Mouse (Mus musculus): ENCODE data around the gene Mospd3. TPM values are rescaled to one million over a fixed set of nuclear protein-coding genes. Genes with fewer than 3 reads are reported as not detected.

Gene Mospd3
- polyA plus RNA-seq, 1 experiment from 2014 or later = 39.3 TPM

- Histone ChIP-seq H3K27ac (no peak overlapping the region), H3K36me3 (ENCODE audit: insufficient read depth, low read length) (peaks cover 18% of the 10 kb centered on the region; the same call in 1 of the 2 replicates), H3K9ac (ENCODE audit: low read depth, low read length) (0 out of 2 replicates have a peak overlapping the region, but pooled peaks have one; percentile 27), H3K9me3 (replicated peaks; ENCODE audit: low read length) (no peaks in the 10 kb centered on the region), H3K4me2 (ENCODE audit: low read length) (peak overlapping the region; percentile 59), H3K27me3 (ENCODE audit: insufficient read depth, low read length) (no peaks in the 10 kb centered on the region), H3K4me1 (replicated peaks; ENCODE audit: insufficient read depth, low read length) (peaks cover 28% of the 10 kb centered on the region; the same call in 1 of the 2 replicates), H3K4me3 (replicated peaks; ENCODE audit: low read depth, low read length) (peak overlapping the region; percentile 21; the same call in 1 of the 2 replicates)
- WGBS = 2% methylated on average over 44 of the region's 44 CpGs
- no peak for ATAC-seq (replicated peaks; ENCODE audit: low FRiP score, low read depth)
- TF ChIP-seq CTCF (IDR thresholded peaks at IDR 0.05; ENCODE audit: low read depth) = no peak
- DNase-seq (ENCODE audit: low spot score) = no peak
Measured at GRCm38 (mm10) chr5:137645091-137645651, 44.3 kb upstream of the Mospd3 start.

GRCm38 (mm10) chr5:137644484-137644883 is 43.6 kb upstream of the Mospd3 start:
- H3K27me3 ChIP-seq (ENCODE audit: insufficient read depth, low read length) = no peaks in the 10 kb centered on the region
- no peak overlapping the region for H3K9ac ChIP-seq (ENCODE audit: low read depth, low read length)
- H3K4me1 ChIP-seq (replicated peaks; ENCODE audit: insufficient read depth, low read length) = peaks cover 26% of the 10 kb centered on the region; the same call in 1 of the 2 replicates
- ATAC-seq (replicated peaks; ENCODE audit: low FRiP score, low read depth) (no peak), DNase-seq (ENCODE audit: low spot score) (no peak)
- no peak overlapping the region for H3K4me3 ChIP-seq (replicated peaks; ENCODE audit: low read depth, low read length)
- H3K36me3 ChIP-seq (ENCODE audit: insufficient read depth, low read length) = peaks cover 24% of the 10 kb centered on the region
- WGBS = 48% methylated on average over 19 of the region's 19 CpGs
- H3K9me3 ChIP-seq (replicated peaks; ENCODE audit: low read length) = no peaks in the 10 kb centered on the region
- no peak for TF ChIP-seq CTCF (IDR thresholded peaks at IDR 0.05; ENCODE audit: low read depth)
- no peak overlapping the region for H3K27ac ChIP-seq
- H3K4me2 ChIP-seq (ENCODE audit: low read length) = 0 out of 2 replicates have a peak overlapping the region, but pooled peaks have one; percentile 59

- WGBS = 39% methylated on average over 4 of the region's 4 CpGs
- no peak for ATAC-seq (replicated peaks; ENCODE audit: low FRiP score, low read depth)
- DNase-seq (ENCODE audit: low spot score) = no peak
- Histone ChIP-seq H3K36me3 (ENCODE audit: insufficient read depth, low read length) (peaks cover 40% of the 10 kb centered on the region), H3K9ac (ENCODE audit: low read depth, low read length) (no peak overlapping the region), H3K27me3 (ENCODE audit: insufficient read depth, low read length) (no peaks in the 10 kb centered on the region), H3K27ac (no peak overlapping the region), H3K4me2 (ENCODE audit: low read length) (no peak overlapping the region), H3K4me1 (replicated peaks; ENCODE audit: insufficient read depth, low read length) (peaks cover 12% of the 10 kb centered on the region; the same call in 1 of the 2 replicates), H3K4me3 (replicated peaks; ENCODE audit: low read depth, low read length) (no peak overlapping the region), H3K9me3 (replicated peaks; ENCODE audit: low read length) (no peaks in the 10 kb centered on the region)
- TF ChIP-seq CTCF (IDR thresholded peaks at IDR 0.05; ENCODE audit: low read depth) = no peak
Measured at GRCm38 (mm10) chr5:137642886-137643285, 42.0 kb upstream of the Mospd3 start.

GRCm38 (mm10) chr5:137641054-137641453 is 40.2 kb upstream of the Mospd3 start, which contains the start of gene Sap25:
Sap25 (plus strand) TSS chr5:137641334.
- Histone ChIP-seq H3K4me3 (replicated peaks; ENCODE audit: low read depth, low read length) (no peak within 1 kb of the TSS), H3K9ac (ENCODE audit: low read depth, low read length) (no peak within 1 kb of the TSS), H3K9me3 (replicated peaks; ENCODE audit: low read length) (no peaks in the 10 kb centered on the region), H3K4me1 (replicated peaks; ENCODE audit: insufficient read depth, low read length) (peaks cover 10% of the 10 kb centered on the region; the same call in 1 of the 2 replicates), H3K27me3 (ENCODE audit: insufficient read depth, low read length) (no peaks in the 10 kb centered on the region), H3K36me3 (ENCODE audit: insufficient read depth, low read length) (peaks cover 58% of the 10 kb centered on the region), H3K27ac (no peak within 1 kb of the TSS), H3K4me2 (ENCODE audit: low read length) (no peak within 1 kb of the TSS)
- WGBS = 89% methylated on average over 19 of the region's 19 CpGs
- DNase-seq (ENCODE audit: low spot score) = no peak
- peak; percentile 53; the same call in 1 of the 2 replicates for TF ChIP-seq CTCF (IDR thresholded peaks at IDR 0.05; ENCODE audit: low read depth)
- no peak for ATAC-seq (replicated peaks; ENCODE audit: low FRiP score, low read depth)

GRCm38 (mm10) chr5:137639472-137639871 is 38.6 kb upstream of the Mospd3 start:
- H3K27me3 ChIP-seq (ENCODE audit: insufficient read depth, low read length) = no peaks in the 10 kb centered on the region
- H3K36me3 ChIP-seq (ENCODE audit: insufficient read depth, low read length) = peaks cover 68% of the 10 kb centered on the region
- TF ChIP-seq CTCF (IDR thresholded peaks at IDR 0.05; ENCODE audit: low read depth) = no peak
- H3K27ac ChIP-seq = no peak overlapping the region
- no peak overlapping the region for H3K9ac ChIP-seq (ENCODE audit: low read depth, low read length)
- H3K4me2 ChIP-seq (ENCODE audit: low read length) = no peak overlapping the region
- ATAC-seq (replicated peaks; ENCODE audit: low FRiP score, low read depth) (no peak), DNase-seq (ENCODE audit: low spot score) (no peak)
- H3K4me3 ChIP-seq (replicated peaks; ENCODE audit: low read depth, low read length) = no peak overlapping the region
- no peaks in the 10 kb centered on the region for H3K4me1 ChIP-seq (replicated peaks; ENCODE audit: insufficient read depth, low read length)
- H3K9me3 ChIP-seq (replicated peaks; ENCODE audit: low read length) = no peaks in the 10 kb centered on the region
- WGBS = 85% methylated on average over 7 of the region's 7 CpGs

GRCm38 (mm10) chr5:137633397-137634084 is 32.7 kb upstream of the Mospd3 start:
- H3K36me3 ChIP-seq (ENCODE audit: insufficient read depth, low read length) = peaks cover 46% of the 10 kb centered on the region
- H3K4me3 ChIP-seq (replicated peaks; ENCODE audit: low read depth, low read length) = no peak overlapping the region
- H3K9me3 ChIP-seq (replicated peaks; ENCODE audit: low read length) = no peaks in the 10 kb centered on the region
- no peak overlapping the region for H3K9ac ChIP-seq (ENCODE audit: low read depth, low read length)
- no peak for ATAC-seq (replicated peaks; ENCODE audit: low FRiP score, low read depth)
- H3K4me2 ChIP-seq (ENCODE audit: low read length) = no peak overlapping the region
- H3K4me1 ChIP-seq (replicated peaks; ENCODE audit: insufficient read depth, low read length) = peaks cover 23% of the 10 kb centered on the region; the same call in 1 of the 2 replicates
- no peak for TF ChIP-seq CTCF (IDR thresholded peaks at IDR 0.05; ENCODE audit: low read depth)
- H3K27ac ChIP-seq = 0 out of 2 replicates have a peak overlapping the region, but pooled peaks have one; percentile 19
- no peak for DNase-seq (ENCODE audit: low spot score)
- no peaks in the 10 kb centered on the region for H3K27me3 ChIP-seq (ENCODE audit: insufficient read depth, low read length)
- WGBS = 73% methylated on average over 12 of the region's 12 CpGs

Data from kidney, postnatal 0 days (tissue).